Mouse (Mus musculus): ENCODE measurements around the gene Map3k4. TPM values are rescaled to one million over a fixed set of nuclear protein-coding genes. Genes with fewer than 3 reads are reported as not detected.
A peak's percentile ranks its signal among the peaks of the same experiment; 100 is the strongest.
"Not testable (repeated sequence)": the region's sequence is repeated elsewhere in the genome, so short reads cannot be mapped to it uniquely, and the experiment has no call there.

The Map3k4 gene
- total RNA-seq, 2 experiments from 2014 or later, result 9.4 to 34.1 TPM

- no peak for ATAC-seq (replicated peaks; ENCODE audit: poor library complexity, severe bottlenecking)
Observed at GRCm38 (mm10) chr17:12309059-12309458, 9.5 kb downstream of the Map3k4 start.

- ATAC-seq (replicated peaks; ENCODE audit: poor library complexity, severe bottlenecking), result peak; percentile 98
Observed at GRCm38 (mm10) chr17:12307251-12308135, 11.1 kb downstream of the Map3k4 start.

GRCm38 (mm10) chr17:12304658-12305057, 13.9 kb downstream of the Map3k4 start:
- ATAC-seq (replicated peaks; ENCODE audit: poor library complexity, severe bottlenecking), result no peak

GRCm38 (mm10) chr17:12300896-12301706, 17.5 kb downstream of the Map3k4 start:
- peak; percentile 78 for ATAC-seq (replicated peaks; ENCODE audit: poor library complexity, severe bottlenecking)

GRCm38 (mm10) chr17:12300127-12300675, 18.4 kb downstream of the Map3k4 start:
- no peak for ATAC-seq (replicated peaks; ENCODE audit: poor library complexity, severe bottlenecking)

- ATAC-seq (replicated peaks; ENCODE audit: poor library complexity, severe bottlenecking), result no peak
Observed at GRCm38 (mm10) chr17:12299371-12299770, 19.2 kb downstream of the Map3k4 start.

GRCm38 (mm10) chr17:12297978-12298377, 20.6 kb downstream of the Map3k4 start:
- ATAC-seq (replicated peaks; ENCODE audit: poor library complexity, severe bottlenecking), result no peak

GRCm38 (mm10) chr17:12297292-12297691, 21.3 kb downstream of the Map3k4 start:
- ATAC-seq (replicated peaks; ENCODE audit: poor library complexity, severe bottlenecking), result no peak

- not testable (repeated sequence) for ATAC-seq (replicated peaks; ENCODE audit: poor library complexity, severe bottlenecking)
Observed at GRCm38 (mm10) chr17:12295926-12296325, 22.7 kb downstream of the Map3k4 start.

GRCm38 (mm10) chr17:12294424-12294823, 24.2 kb downstream of the Map3k4 start:
- ATAC-seq (replicated peaks; ENCODE audit: poor library complexity, severe bottlenecking), result no peak

GRCm38 (mm10) chr17:12293571-12293970, 25.0 kb downstream of the Map3k4 start:
- ATAC-seq (replicated peaks; ENCODE audit: poor library complexity, severe bottlenecking), result no peak

GRCm38 (mm10) chr17:12292877-12293276, 25.7 kb downstream of the Map3k4 start:
- no peak for ATAC-seq (replicated peaks; ENCODE audit: poor library complexity, severe bottlenecking)

- no peak for ATAC-seq (replicated peaks; ENCODE audit: poor library complexity, severe bottlenecking)
Observed at GRCm38 (mm10) chr17:12292356-12292755, 26.2 kb downstream of the Map3k4 start.

GRCm38 (mm10) chr17:12291151-12291550, 27.4 kb downstream of the Map3k4 start:
- ATAC-seq (replicated peaks; ENCODE audit: poor library complexity, severe bottlenecking), result no peak

- peak; percentile 63 for ATAC-seq (replicated peaks; ENCODE audit: poor library complexity, severe bottlenecking)
Observed at GRCm38 (mm10) chr17:12290735-12291134, 27.9 kb downstream of the Map3k4 start.

GRCm38 (mm10) chr17:12289836-12290235, 28.8 kb downstream of the Map3k4 start:
- ATAC-seq (replicated peaks; ENCODE audit: poor library complexity, severe bottlenecking), result not testable (repeated sequence)

GRCm38 (mm10) chr17:12288871-12289270, 29.7 kb downstream of the Map3k4 start:
- ATAC-seq (replicated peaks; ENCODE audit: poor library complexity, severe bottlenecking), result no peak

GRCm38 (mm10) chr17:12279810-12280209, 38.8 kb downstream of the Map3k4 start:
- peak; percentile 37; the same call in 1 of the 2 replicates for ATAC-seq (replicated peaks; ENCODE audit: poor library complexity, severe bottlenecking)

- no peak for ATAC-seq (replicated peaks; ENCODE audit: poor library complexity, severe bottlenecking)
Observed at GRCm38 (mm10) chr17:12278073-12278472, 40.5 kb downstream of the Map3k4 start.

GRCm38 (mm10) chr17:12277297-12277696, 41.3 kb downstream of the Map3k4 start:
- no peak for ATAC-seq (replicated peaks; ENCODE audit: poor library complexity, severe bottlenecking)
